Mouse (Mus musculus): ENCODE results near the gene Ctsl. TPM values are rescaled to one million over a fixed set of nuclear protein-coding genes. Genes with fewer than 3 reads are reported as not detected.

The Ctsl gene
- polyA plus RNA-seq, 1 experiment from 2014 or later = 164 TPM

DNA sequence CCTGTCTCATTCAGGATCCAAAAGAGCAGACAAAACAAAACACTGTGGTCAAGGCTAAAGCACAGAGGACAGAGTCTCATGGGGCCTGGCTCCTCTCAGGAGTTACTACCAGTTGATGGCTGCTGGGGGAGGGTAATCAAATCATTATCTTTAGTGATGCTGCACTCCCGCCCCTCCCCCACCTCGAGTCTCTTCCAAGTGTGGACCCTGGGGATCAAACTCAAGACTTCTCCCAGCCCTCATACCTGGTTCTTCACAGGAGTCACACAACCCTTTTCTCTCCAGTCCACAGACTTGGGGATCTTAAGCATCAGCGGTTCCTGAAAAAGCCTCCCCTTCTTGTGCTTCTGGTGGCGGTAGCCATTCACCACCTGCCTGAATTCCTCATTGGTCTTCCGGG lies 3.1 kb downstream of the Ctsl start:
- H3K4me1 ChIP-seq (replicated peaks; ENCODE audit: control insufficient read depth, insufficient read depth, low read length) = no peaks in the 10 kb centered on the region; the same call in 1 of the 2 replicates
- no peak overlapping the region for H3K4me3 ChIP-seq (ENCODE audit: low read depth, low read length)
- no peaks in the 10 kb centered on the region for H3K27me3 ChIP-seq (replicated peaks; ENCODE audit: control insufficient read depth, insufficient read depth, low read length)
- H3K4me2 ChIP-seq = no peak overlapping the region
- DNase-seq (ENCODE audit: low spot score) = no peak
- H3K36me3 ChIP-seq (ENCODE audit: control insufficient read depth, insufficient read depth, low read length) = peaks cover 7% of the 10 kb centered on the region
- no peak overlapping the region for H3K9ac ChIP-seq (ENCODE audit: low read depth, low read length)
- no peak overlapping the region for H3K27ac ChIP-seq (ENCODE audit: low read depth, low read length)
- ATAC-seq (replicated peaks; ENCODE audit: low FRiP score) = no peak
- WGBS = 89% methylated on average over 5 of the region's 5 CpGs
- no peaks in the 10 kb centered on the region for H3K9me3 ChIP-seq (ENCODE audit: control insufficient read depth, low read length)

DNA sequence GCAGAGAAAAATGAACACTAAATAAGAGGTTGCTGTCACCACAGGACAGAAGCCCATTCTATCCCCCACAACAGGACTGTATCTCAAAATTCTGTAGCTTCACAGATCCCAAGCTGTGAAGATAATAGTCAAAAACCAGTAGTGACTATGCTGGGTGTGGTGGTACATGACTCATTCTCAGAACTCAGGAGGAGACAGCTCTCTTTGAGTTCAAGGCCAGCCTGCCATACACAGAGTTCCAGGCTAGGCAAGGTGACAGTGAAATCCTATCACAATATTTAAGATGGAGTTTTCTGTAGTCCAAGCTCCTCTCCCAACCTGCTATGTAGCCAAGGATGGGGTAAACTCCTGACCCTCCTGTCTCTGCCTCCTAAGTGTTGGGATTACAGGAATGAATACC lies 5.4 kb downstream of the Ctsl start:
- Histone ChIP-seq H3K27me3 (replicated peaks; ENCODE audit: control insufficient read depth, insufficient read depth, low read length) (no peaks in the 10 kb centered on the region), H3K4me2 (no peak overlapping the region), H3K9me3 (ENCODE audit: control insufficient read depth, low read length) (no peaks in the 10 kb centered on the region), H3K4me1 (replicated peaks; ENCODE audit: control insufficient read depth, insufficient read depth, low read length) (no peaks in the 10 kb centered on the region; the same call in 1 of the 2 replicates), H3K36me3 (ENCODE audit: control insufficient read depth, insufficient read depth, low read length) (peaks cover 7% of the 10 kb centered on the region), H3K9ac (ENCODE audit: low read depth, low read length) (no peak overlapping the region), H3K27ac (ENCODE audit: low read depth, low read length) (no peak overlapping the region), H3K4me3 (ENCODE audit: low read depth, low read length) (no peak overlapping the region)
- DNase-seq (ENCODE audit: low spot score) = no peak
- no peak for ATAC-seq (replicated peaks; ENCODE audit: low FRiP score)

DNA sequence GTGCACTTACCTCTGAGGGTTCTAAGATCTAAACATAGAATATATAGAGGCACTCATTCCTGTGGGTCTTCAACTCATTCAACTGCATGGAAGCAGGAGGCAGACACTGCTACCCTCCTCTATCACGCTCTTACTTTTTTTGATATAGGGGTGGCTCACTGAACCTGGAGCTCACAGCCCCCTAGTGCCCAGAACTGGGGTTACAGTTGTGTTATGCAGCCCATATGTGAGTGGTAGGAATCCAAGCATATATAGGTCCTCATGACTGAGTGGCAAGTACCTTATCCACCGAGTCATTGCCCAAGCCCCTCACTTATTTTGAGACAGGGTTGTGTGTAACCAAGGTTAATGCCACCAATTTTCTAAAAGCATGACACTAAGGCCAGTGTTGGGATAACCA lies 6.4 kb downstream of the Ctsl start:
- DNase-seq (ENCODE audit: low spot score) = no peak

DNA sequence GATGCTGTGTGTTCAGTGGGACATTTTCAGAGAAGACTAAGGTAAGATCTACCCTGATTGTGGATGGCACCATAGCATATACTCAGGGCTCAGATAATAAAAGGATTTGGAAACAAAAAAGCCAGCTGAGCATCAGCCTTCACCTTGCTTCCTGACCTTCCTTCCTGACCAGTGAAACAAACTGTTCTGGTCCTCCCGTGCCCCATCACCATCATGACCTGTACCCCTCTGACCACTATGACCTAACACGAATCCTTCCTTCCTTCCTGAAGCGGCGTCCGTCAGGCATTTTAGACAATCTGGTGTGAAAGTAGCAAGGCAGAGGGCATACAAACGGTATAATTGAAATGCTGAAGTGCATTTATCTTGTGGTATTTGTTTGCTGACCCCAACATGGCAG lies 8.6 kb downstream of the Ctsl start:
- Histone ChIP-seq H3K9me3 (ENCODE audit: control insufficient read depth, low read length) (no peaks in the 10 kb centered on the region), H3K4me3 (ENCODE audit: low read depth, low read length) (no peak overlapping the region), H3K27me3 (replicated peaks; ENCODE audit: control insufficient read depth, insufficient read depth, low read length) (no peaks in the 10 kb centered on the region), H3K36me3 (ENCODE audit: control insufficient read depth, insufficient read depth, low read length) (peaks cover 2% of the 10 kb centered on the region; the same call in 1 of the 2 replicates), H3K9ac (ENCODE audit: low read depth, low read length) (no peak overlapping the region), H3K27ac (ENCODE audit: low read depth, low read length) (no peak overlapping the region), H3K4me1 (replicated peaks; ENCODE audit: control insufficient read depth, insufficient read depth, low read length) (no peaks in the 10 kb centered on the region), H3K4me2 (no peak overlapping the region)
- DNase-seq (ENCODE audit: low spot score) (no peak), ATAC-seq (replicated peaks; ENCODE audit: low FRiP score) (no peak)
- WGBS = 65% methylated on average over 6 of the region's 6 CpGs

More for the DNA sequence above, 6.4 kb downstream of the Ctsl start:
- WGBS = 71% methylated on average over 2 of the region's 2 CpGs
- H3K27me3 ChIP-seq (replicated peaks; ENCODE audit: control insufficient read depth, insufficient read depth, low read length) = no peaks in the 10 kb centered on the region
- H3K4me2 ChIP-seq = no peak overlapping the region
- peak; percentile 64; the same call in 1 of the 2 replicates for ATAC-seq (replicated peaks; ENCODE audit: low FRiP score)
- no peak overlapping the region for H3K9ac ChIP-seq (ENCODE audit: low read depth, low read length)
- H3K27ac ChIP-seq (ENCODE audit: low read depth, low read length) = no peak overlapping the region
- H3K4me1 ChIP-seq (replicated peaks; ENCODE audit: control insufficient read depth, insufficient read depth, low read length) = no peaks in the 10 kb centered on the region; the same call in 1 of the 2 replicates
- no peak overlapping the region for H3K4me3 ChIP-seq (ENCODE audit: low read depth, low read length)
- H3K9me3 ChIP-seq (ENCODE audit: control insufficient read depth, low read length) = no peaks in the 10 kb centered on the region
- peaks cover 7% of the 10 kb centered on the region for H3K36me3 ChIP-seq (ENCODE audit: control insufficient read depth, insufficient read depth, low read length)

DNA sequence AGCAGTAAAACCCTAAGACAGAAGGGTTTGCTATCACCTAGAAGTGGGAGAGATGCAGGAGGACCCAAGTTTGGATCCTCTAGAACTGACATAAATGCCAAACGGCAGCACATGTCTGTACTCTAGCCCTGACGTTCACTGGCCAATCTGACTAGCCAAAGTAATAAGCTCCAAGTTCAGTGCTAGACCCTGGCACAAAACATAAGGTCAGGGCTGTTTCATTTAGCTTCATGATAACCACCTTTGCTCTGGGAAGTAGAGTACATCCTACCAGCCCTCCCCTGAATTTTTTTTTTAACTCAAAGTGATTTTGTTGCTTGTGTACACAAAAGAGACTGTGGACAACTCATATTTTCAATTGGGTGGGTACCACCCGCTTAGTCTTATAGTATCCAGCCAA lies 9.7 kb downstream of the Ctsl start:
- DNase-seq (ENCODE audit: low spot score) (no peak), ATAC-seq (replicated peaks; ENCODE audit: low FRiP score) (no peak)
- Histone ChIP-seq H3K9me3 (ENCODE audit: control insufficient read depth, low read length) (no peaks in the 10 kb centered on the region), H3K27ac (ENCODE audit: low read depth, low read length) (no peak overlapping the region), H3K36me3 (ENCODE audit: control insufficient read depth, insufficient read depth, low read length) (peaks cover 2% of the 10 kb centered on the region; the same call in 1 of the 2 replicates), H3K9ac (ENCODE audit: low read depth, low read length) (no peak overlapping the region), H3K4me3 (ENCODE audit: low read depth, low read length) (no peak overlapping the region), H3K4me1 (replicated peaks; ENCODE audit: control insufficient read depth, insufficient read depth, low read length) (no peaks in the 10 kb centered on the region), H3K27me3 (replicated peaks; ENCODE audit: control insufficient read depth, insufficient read depth, low read length) (no peaks in the 10 kb centered on the region), H3K4me2 (no peak overlapping the region)
- 85% methylated on average over 3 of the region's 3 CpGs for whole genome bisulfite sequencing

DNA sequence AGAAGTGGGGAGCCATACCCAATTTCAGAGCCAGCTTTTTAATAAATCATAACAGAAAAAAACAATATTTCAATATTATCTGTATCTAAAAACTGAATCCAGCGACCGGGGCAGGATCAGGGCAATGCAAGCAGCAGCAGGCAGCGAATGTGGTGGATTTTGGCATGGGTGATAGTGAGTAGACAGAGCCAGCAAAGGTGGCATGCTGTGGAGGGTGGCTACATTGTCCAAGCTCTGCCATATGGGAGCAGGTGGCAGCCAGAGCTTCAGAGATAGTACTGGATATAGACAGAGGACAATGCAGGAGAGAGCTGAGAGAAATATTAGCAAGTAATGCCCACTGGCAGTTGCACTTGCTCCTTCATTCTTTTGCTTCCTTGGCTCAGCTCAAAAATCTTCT lies 11.0 kb downstream of the Ctsl start:
- ATAC-seq (replicated peaks; ENCODE audit: low FRiP score) (no peak), DNase-seq (ENCODE audit: low spot score) (no peak)
- no peak overlapping the region for H3K27ac ChIP-seq (ENCODE audit: low read depth, low read length)
- H3K4me2 ChIP-seq = no peak overlapping the region
- no peaks in the 10 kb centered on the region for H3K27me3 ChIP-seq (replicated peaks; ENCODE audit: control insufficient read depth, insufficient read depth, low read length)
- H3K4me3 ChIP-seq (ENCODE audit: low read depth, low read length) = no peak overlapping the region
- H3K9me3 ChIP-seq (ENCODE audit: control insufficient read depth, low read length) = no peaks in the 10 kb centered on the region
- 79% methylated on average over 3 of the region's 3 CpGs for WGBS
- peaks cover 2% of the 10 kb centered on the region; the same call in 1 of the 2 replicates for H3K36me3 ChIP-seq (ENCODE audit: control insufficient read depth, insufficient read depth, low read length)
- H3K4me1 ChIP-seq (replicated peaks; ENCODE audit: control insufficient read depth, insufficient read depth, low read length) = no peaks in the 10 kb centered on the region
- no peak overlapping the region for H3K9ac ChIP-seq (ENCODE audit: low read depth, low read length)

DNA sequence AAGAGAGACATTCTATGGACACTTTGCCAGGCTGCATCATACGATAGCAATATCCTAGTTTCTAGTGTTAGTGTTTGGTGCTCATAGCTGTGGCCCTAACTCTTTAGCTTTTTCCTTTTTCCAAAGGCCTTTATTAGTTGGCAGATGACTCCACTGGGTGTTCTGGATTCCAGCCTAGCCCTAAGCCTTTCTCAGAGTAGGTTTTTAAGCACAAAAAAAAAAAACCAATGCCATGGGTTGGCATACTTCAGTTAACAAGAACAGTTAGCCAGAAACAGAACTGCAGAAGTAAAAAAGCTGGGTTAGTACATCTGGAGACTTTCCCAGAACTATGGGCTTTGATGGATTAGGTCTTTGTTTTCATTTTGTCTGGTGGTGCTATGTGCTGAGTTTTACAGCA lies 12.2 kb downstream of the Ctsl start:
- H3K4me1 ChIP-seq (replicated peaks; ENCODE audit: control insufficient read depth, insufficient read depth, low read length) = no peaks in the 10 kb centered on the region
- no peak overlapping the region for H3K27ac ChIP-seq (ENCODE audit: low read depth, low read length)
- H3K9me3 ChIP-seq (ENCODE audit: control insufficient read depth, low read length) = no peaks in the 10 kb centered on the region
- no peak overlapping the region for H3K9ac ChIP-seq (ENCODE audit: low read depth, low read length)
- H3K4me2 ChIP-seq = no peak overlapping the region
- no peak for ATAC-seq (replicated peaks; ENCODE audit: low FRiP score)
- H3K36me3 ChIP-seq (ENCODE audit: control insufficient read depth, insufficient read depth, low read length) = no peaks in the 10 kb centered on the region
- WGBS = 90% methylated on average over 1 of the region's 1 CpGs
- H3K27me3 ChIP-seq (replicated peaks; ENCODE audit: control insufficient read depth, insufficient read depth, low read length) = no peaks in the 10 kb centered on the region
- no peak for DNase-seq (ENCODE audit: low spot score)
- no peak overlapping the region for H3K4me3 ChIP-seq (ENCODE audit: low read depth, low read length)

DNA sequence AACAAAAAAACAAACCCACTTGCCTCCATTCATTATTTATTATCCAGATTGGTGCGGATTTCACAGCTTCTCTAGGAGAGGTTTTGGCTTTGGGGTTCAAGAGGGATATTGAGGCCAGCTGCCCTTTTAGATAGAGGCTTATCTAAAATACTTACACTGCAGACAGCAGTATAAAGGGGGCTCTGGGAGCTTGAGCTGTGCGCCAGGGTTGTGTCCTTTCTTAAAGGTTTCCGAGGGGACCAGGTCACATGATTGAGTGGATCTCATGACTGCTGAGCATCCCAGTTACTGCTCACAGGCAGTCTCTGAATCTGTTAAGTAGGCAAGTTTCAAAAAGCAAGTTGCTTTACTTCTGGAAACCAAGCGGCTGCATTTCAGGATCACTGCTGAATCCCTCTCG lies 13.3 kb downstream of the Ctsl start:
- ATAC-seq (replicated peaks; ENCODE audit: low FRiP score) (peak; percentile 83), DNase-seq (ENCODE audit: low spot score) (no peak)
- Histone ChIP-seq H3K27me3 (replicated peaks; ENCODE audit: control insufficient read depth, insufficient read depth, low read length) (no peaks in the 10 kb centered on the region; the same call in 1 of the 2 replicates), H3K4me1 (replicated peaks; ENCODE audit: control insufficient read depth, insufficient read depth, low read length) (no peaks in the 10 kb centered on the region), H3K4me3 (ENCODE audit: low read depth, low read length) (no peak overlapping the region), H3K27ac (ENCODE audit: low read depth, low read length) (no peak overlapping the region), H3K9ac (ENCODE audit: low read depth, low read length) (no peak overlapping the region), H3K36me3 (ENCODE audit: control insufficient read depth, insufficient read depth, low read length) (no peaks in the 10 kb centered on the region), H3K9me3 (ENCODE audit: control insufficient read depth, low read length) (no peaks in the 10 kb centered on the region), H3K4me2 (no peak overlapping the region)
- WGBS = 52% methylated on average over 5 of the region's 5 CpGs

DNA sequence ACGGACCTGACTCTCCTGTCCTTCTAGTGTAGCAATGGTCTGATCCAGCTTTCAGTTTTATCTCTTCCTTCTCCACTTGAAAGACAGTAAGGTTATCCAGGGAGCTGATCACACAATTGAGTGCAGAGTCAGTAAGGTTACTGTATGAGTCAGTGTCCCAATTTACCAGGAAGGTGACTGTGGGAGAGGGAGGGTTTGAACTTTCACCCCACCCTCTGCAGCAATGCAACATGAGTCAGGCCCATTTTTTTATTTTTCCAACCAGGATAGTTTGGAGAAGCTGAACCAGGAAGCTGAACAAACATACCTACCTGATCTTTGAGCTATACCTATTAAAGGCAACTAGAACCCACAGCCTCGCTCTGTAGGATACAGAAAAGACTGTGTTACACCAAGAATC lies 21.2 kb downstream of the Ctsl start:
- 75% methylated on average over 2 of the region's 2 CpGs for WGBS
- no peak overlapping the region for H3K9ac ChIP-seq (ENCODE audit: low read depth, low read length)
- no peaks in the 10 kb centered on the region; the same call in 1 of the 2 replicates for H3K27me3 ChIP-seq (replicated peaks; ENCODE audit: control insufficient read depth, insufficient read depth, low read length)
- H3K4me1 ChIP-seq (replicated peaks; ENCODE audit: control insufficient read depth, insufficient read depth, low read length) = no peaks in the 10 kb centered on the region
- no peaks in the 10 kb centered on the region for H3K9me3 ChIP-seq (ENCODE audit: control insufficient read depth, low read length)
- H3K36me3 ChIP-seq (ENCODE audit: control insufficient read depth, insufficient read depth, low read length) = no peaks in the 10 kb centered on the region
- ATAC-seq (replicated peaks; ENCODE audit: low FRiP score) (no peak), DNase-seq (ENCODE audit: low spot score) (no peak)
- no peak overlapping the region for H3K4me2 ChIP-seq
- H3K27ac ChIP-seq (ENCODE audit: low read depth, low read length) = no peak overlapping the region
- no peak overlapping the region for H3K4me3 ChIP-seq (ENCODE audit: low read depth, low read length)

Data from liver, embryonic 11.5 days (tissue).